Mouse (Mus musculus): Measurements from ENCODE around the gene Emc3. TPM values are rescaled to one million over a fixed set of nuclear protein-coding genes. Genes with fewer than 3 reads are reported as not detected.

Gene Emc3
- polyA plus RNA-seq, 1 experiment from 2014 or later = 43.0 TPM

DNA sequence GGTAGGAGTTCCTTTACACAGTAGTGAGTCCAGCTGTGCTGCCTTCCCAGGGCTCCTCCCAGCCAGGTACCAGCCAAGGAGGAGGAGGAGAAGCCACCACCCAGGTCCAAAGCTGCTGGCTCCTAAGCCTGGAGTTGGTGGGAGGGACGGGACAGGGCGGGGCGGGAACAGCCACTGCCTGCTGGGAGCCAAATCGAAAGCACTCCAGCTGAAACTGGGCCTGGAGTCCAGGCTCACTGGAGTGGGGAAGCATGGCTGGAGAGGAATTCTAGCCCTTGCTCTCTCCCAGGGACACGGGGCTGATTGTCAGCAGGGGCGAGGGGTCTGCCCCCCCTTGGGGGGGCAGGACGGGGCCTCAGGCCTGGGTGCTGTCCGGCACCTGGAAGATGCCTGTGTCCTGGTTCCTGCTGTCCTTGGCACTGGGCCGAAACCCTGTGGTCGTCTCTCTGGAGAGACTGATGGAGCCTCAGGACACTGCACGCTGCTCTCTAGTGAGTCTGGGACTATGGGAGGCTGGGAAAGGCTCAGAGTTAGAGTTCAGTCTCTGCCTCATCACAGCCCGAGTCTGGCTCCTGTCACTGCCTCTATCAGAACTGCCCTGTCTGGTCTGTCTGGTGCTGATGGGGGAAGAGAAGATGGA lies 60.0 kb downstream of the Emc3 start, which contains the start of gene Il17rc:
TSS of gene Il17rc (plus strand) at position 131 of the 640 bp plus-strand sequence.
- peak; percentile 73 for ATAC-seq
- Histone ChIP-seq H3K9me3 (ENCODE audit: low read length) (no peaks in the 10 kb centered on the region), H3K4me1 (ENCODE audit: insufficient read depth) (peaks cover 15% of the 10 kb centered on the region), H3K36me3 (replicated peaks; ENCODE audit: insufficient read depth, low read length) (no peaks in the 10 kb centered on the region), H3K4me3 (ENCODE audit: low read depth, low read length) (peak within 1 kb of the TSS; percentile 28), H3K27me3 (ENCODE audit: insufficient read depth, low read length) (0 out of 2 replicates have a peak, but pooled peaks cover 6% of the 10 kb centered on the region), H3K27ac (ENCODE audit: low read depth) (peak within 1 kb of the TSS; percentile 71; the same call in 1 of the 2 replicates), H3K9ac (replicated peaks) (peak within 1 kb of the TSS; percentile 57; the same call in 1 of the 2 replicates), H3K4me2 (ENCODE audit: low read depth, low read length) (peak within 1 kb of the TSS; percentile 67)
- DNase-seq = peak; percentile 65
- WGBS (ENCODE audit: insufficient replicate concordance) = 46% methylated on average over 12 of the region's 12 CpGs
- TF ChIP-seq CTCF (IDR thresholded peaks at IDR 0.05; ENCODE audit: low read depth) = no peak
- TF ChIP-seq EP300 (IDR thresholded peaks at IDR 0.05; ENCODE audit: low read depth) = no peak

DNA sequence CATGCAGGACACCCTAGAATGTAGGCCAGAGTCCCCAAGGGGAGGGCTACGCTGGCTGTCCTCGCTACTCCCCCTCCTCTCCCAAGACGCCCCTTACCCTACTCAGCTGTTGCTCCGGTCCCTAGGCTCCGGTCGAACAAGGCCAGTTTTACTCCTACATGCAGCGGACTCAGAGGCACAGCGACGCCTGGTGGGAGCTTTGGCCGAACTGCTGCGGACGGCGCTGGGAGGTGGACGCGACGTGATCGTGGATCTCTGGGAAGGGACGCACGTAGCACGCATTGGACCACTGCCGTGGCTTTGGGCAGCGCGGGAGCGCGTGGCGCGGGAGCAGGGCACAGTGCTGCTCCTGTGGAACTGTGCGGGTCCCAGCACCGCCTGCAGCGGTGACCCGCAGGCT lies 62.0 kb downstream of the Emc3 start:
- Histone ChIP-seq H3K4me1 (ENCODE audit: insufficient read depth) (peaks cover 15% of the 10 kb centered on the region), H3K4me2 (ENCODE audit: low read depth, low read length) (peak overlapping the region; percentile 84), H3K9ac (replicated peaks) (peak overlapping the region; percentile 50; the same call in 1 of the 2 replicates), H3K36me3 (replicated peaks; ENCODE audit: insufficient read depth, low read length) (no peaks in the 10 kb centered on the region), H3K27me3 (ENCODE audit: insufficient read depth, low read length) (0 out of 2 replicates have a peak, but pooled peaks cover 6% of the 10 kb centered on the region), H3K4me3 (ENCODE audit: low read depth, low read length) (peak overlapping the region; percentile 40), H3K9me3 (ENCODE audit: low read length) (no peaks in the 10 kb centered on the region), H3K27ac (ENCODE audit: low read depth) (no peak overlapping the region)
- DNase-seq = peak; percentile 82
- WGBS (ENCODE audit: insufficient replicate concordance) = 2% methylated on average over 31 of the region's 31 CpGs
- peak; percentile 78 for ATAC-seq
- TF ChIP-seq EP300 (IDR thresholded peaks at IDR 0.05; ENCODE audit: low read depth) (no peak), CTCF (IDR thresholded peaks at IDR 0.05; ENCODE audit: low read depth) (peak; percentile 88)

DNA sequence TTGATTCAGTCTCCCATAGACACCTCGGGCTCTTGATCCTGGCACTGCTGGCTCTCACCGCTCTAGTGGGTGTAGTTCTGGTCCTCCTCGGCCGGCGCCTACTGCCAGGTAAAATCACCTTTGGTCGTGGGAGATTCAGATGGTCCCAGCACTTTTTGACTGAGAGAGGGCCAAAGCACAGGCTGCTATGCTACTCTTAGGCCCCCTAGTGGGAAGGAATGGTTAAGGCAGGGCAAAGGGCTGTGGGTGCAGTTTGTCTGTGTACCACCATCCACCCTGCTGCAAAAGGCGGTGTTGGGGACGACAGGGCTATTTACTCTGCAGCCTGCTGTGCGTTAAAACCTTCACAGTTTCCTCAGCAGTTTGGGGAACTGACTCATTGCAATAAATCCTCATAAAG lies 62.4 kb downstream of the Emc3 start:
- H3K36me3 ChIP-seq (replicated peaks; ENCODE audit: insufficient read depth, low read length) = no peaks in the 10 kb centered on the region
- peak overlapping the region; percentile 38; the same call in 1 of the 2 replicates for H3K9ac ChIP-seq (replicated peaks)
- H3K9me3 ChIP-seq (ENCODE audit: low read length) = no peaks in the 10 kb centered on the region
- TF ChIP-seq CTCF (IDR thresholded peaks at IDR 0.05; ENCODE audit: low read depth) (peak; percentile 79), EP300 (IDR thresholded peaks at IDR 0.05; ENCODE audit: low read depth) (no peak)
- peaks cover 15% of the 10 kb centered on the region for H3K4me1 ChIP-seq (ENCODE audit: insufficient read depth)
- DNase-seq (peak; percentile 73), ATAC-seq (peak; percentile 79)
- 0 out of 2 replicates have a peak, but pooled peaks cover 6% of the 10 kb centered on the region for H3K27me3 ChIP-seq (ENCODE audit: insufficient read depth, low read length)
- no peak overlapping the region for H3K27ac ChIP-seq (ENCODE audit: low read depth)
- WGBS (ENCODE audit: insufficient replicate concordance) = 12% methylated on average over 9 of the region's 9 CpGs
- H3K4me3 ChIP-seq (ENCODE audit: low read depth, low read length) = peak overlapping the region; percentile 40
- peak overlapping the region; percentile 84 for H3K4me2 ChIP-seq (ENCODE audit: low read depth, low read length)

DNA sequence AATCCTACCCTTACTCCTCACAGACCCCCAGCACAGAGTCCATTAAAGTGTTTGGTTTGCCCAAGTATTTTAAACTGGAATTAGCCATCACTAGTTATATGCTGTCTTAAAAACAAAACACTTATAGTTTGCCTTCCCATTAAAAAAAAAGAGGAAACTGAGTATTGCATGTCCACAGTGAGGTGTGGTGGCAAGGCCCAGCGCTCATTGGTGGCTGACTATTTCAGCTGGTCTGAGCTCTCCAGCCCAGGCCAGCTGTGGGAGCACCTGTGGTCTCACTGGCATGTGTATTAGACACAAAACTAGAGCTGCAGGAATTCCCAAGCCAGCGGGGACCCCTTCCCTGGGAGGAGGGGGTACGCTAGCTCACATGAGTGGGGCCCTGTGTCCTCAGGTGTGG lies 62.9 kb downstream of the Emc3 start:
- Histone ChIP-seq H3K36me3 (replicated peaks; ENCODE audit: insufficient read depth, low read length) (no peaks in the 10 kb centered on the region), H3K4me3 (ENCODE audit: low read depth, low read length) (no peak overlapping the region), H3K27me3 (ENCODE audit: insufficient read depth, low read length) (0 out of 2 replicates have a peak, but pooled peaks cover 6% of the 10 kb centered on the region), H3K27ac (ENCODE audit: low read depth) (no peak overlapping the region), H3K4me1 (ENCODE audit: insufficient read depth) (peaks cover 15% of the 10 kb centered on the region), H3K9ac (replicated peaks) (no peak overlapping the region), H3K9me3 (ENCODE audit: low read length) (no peaks in the 10 kb centered on the region), H3K4me2 (ENCODE audit: low read depth, low read length) (no peak overlapping the region)
- WGBS (ENCODE audit: insufficient replicate concordance) = 58% methylated on average over 3 of the region's 3 CpGs
- no peak for TF ChIP-seq EP300 (IDR thresholded peaks at IDR 0.05; ENCODE audit: low read depth)
- no peak for TF ChIP-seq CTCF (IDR thresholded peaks at IDR 0.05; ENCODE audit: low read depth)
- ATAC-seq = no peak
- no peak for DNase-seq

DNA sequence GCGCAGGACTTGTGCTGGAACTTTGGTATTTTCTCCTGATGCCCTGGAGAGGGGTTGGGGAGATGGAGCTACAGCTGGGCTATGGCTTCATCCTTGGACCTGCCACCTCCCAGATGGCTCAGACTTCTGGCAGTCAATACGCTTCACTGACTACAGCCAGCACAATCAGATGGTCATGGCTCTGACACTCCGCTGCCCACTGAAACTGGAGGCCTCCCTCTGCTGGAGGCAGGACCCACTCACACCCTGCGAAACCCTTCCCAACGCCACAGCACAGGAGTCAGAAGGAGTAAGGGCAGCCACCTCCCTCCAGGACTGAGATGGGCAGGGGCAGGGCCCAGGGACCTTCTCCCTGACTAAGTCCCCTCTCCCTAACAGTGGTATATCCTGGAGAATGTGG lies 65.8 kb downstream of the Emc3 start:
- DNase-seq = no peak
- 61% methylated on average over 5 of the region's 5 CpGs for whole genome bisulfite sequencing (ENCODE audit: insufficient replicate concordance)
- no peak overlapping the region for H3K27ac ChIP-seq (ENCODE audit: low read depth)
- H3K27me3 ChIP-seq (ENCODE audit: insufficient read depth, low read length) = 0 out of 2 replicates have a peak, but pooled peaks cover 3% of the 10 kb centered on the region
- TF ChIP-seq CTCF (IDR thresholded peaks at IDR 0.05; ENCODE audit: low read depth) (peak; percentile 42), EP300 (IDR thresholded peaks at IDR 0.05; ENCODE audit: low read depth) (no peak)
- no peaks in the 10 kb centered on the region for H3K36me3 ChIP-seq (replicated peaks; ENCODE audit: insufficient read depth, low read length)
- no peaks in the 10 kb centered on the region for H3K9me3 ChIP-seq (ENCODE audit: low read length)
- no peak overlapping the region for H3K9ac ChIP-seq (replicated peaks)
- no peak overlapping the region for H3K4me2 ChIP-seq (ENCODE audit: low read depth, low read length)
- H3K4me3 ChIP-seq (ENCODE audit: low read depth, low read length) = no peak overlapping the region
- ATAC-seq = no peak
- H3K4me1 ChIP-seq (ENCODE audit: insufficient read depth) = peaks cover 9% of the 10 kb centered on the region; the same call in 1 of the 2 replicates

Small RNAs within 50 kb of the gene (microRNA-seq; reads per million reads assigned to microRNA genes)
- not detected for gene Gm23365

Other genes with a start within 250 kb of the Emc3 start
- gene Cpne9, start 249.3 kb downstream of the Emc3 start, polyA plus RNA-seq (2015; fragmentation: Nextera tagmentation; extraction: Ambion mirVana) = 0.02 and 0.04 TPM in 2 replicates
- 4.1 and 4.8 TPM in 2 replicates for gene Brpf1, start 224.5 kb downstream of the Emc3 start, polyA plus RNA-seq (2015; fragmentation: Nextera tagmentation; extraction: Ambion mirVana)
- gene Ogg1, start 204.7 kb downstream of the Emc3 start, polyA plus RNA-seq (2015; fragmentation: Nextera tagmentation; extraction: Ambion mirVana) = 3.8 and 4.2 TPM in 2 replicates
- 17.9 and 18.1 TPM in 2 replicates for gene Camk1, start 187.7 kb downstream of the Emc3 start, polyA plus RNA-seq (2015; fragmentation: Nextera tagmentation; extraction: Ambion mirVana)
- 11.1 and 11.9 TPM in 2 replicates for gene Tada3, start 153.8 kb downstream of the Emc3 start, polyA plus RNA-seq (2015; fragmentation: Nextera tagmentation; extraction: Ambion mirVana)
- 188 and 198 TPM in 2 replicates for gene Arpc4, start 153.5 kb downstream of the Emc3 start, polyA plus RNA-seq (2015; fragmentation: Nextera tagmentation; extraction: Ambion mirVana)
- 0.38 and 0.83 TPM in 2 replicates for gene Ttll3, start 142.4 kb downstream of the Emc3 start, polyA plus RNA-seq (2015; fragmentation: Nextera tagmentation; extraction: Ambion mirVana)
- gene Rpusd3, start 112.3 kb downstream of the Emc3 start, polyA plus RNA-seq (2015; fragmentation: Nextera tagmentation; extraction: Ambion mirVana) = 17.1 and 20.5 TPM in 2 replicates
- gene Cidec, start 95.9 kb downstream of the Emc3 start, polyA plus RNA-seq (2015; fragmentation: Nextera tagmentation; extraction: Ambion mirVana) = 5.9 and 8.2 TPM in 2 replicates
- 49.2 and 49.9 TPM in 2 replicates for gene Jagn1, start 89.1 kb downstream of the Emc3 start, polyA plus RNA-seq (2015; fragmentation: Nextera tagmentation; extraction: Ambion mirVana)
- 0.26 and 0.49 TPM in 2 replicates for gene Il17re, start 73.2 kb downstream of the Emc3 start, polyA plus RNA-seq (2015; fragmentation: Nextera tagmentation; extraction: Ambion mirVana)
- gene Il17rc, start 60.2 kb downstream of the Emc3 start, polyA plus RNA-seq (2015; fragmentation: Nextera tagmentation; extraction: Ambion mirVana) = 12.9 and 13.1 TPM in 2 replicates
- gene Creld1, start 48.4 kb downstream of the Emc3 start, polyA plus RNA-seq (2015; fragmentation: Nextera tagmentation; extraction: Ambion mirVana) = 13.8 and 14.0 TPM in 2 replicates
- 0.13 and 0.14 TPM in 2 replicates for gene Prrt3, start 29.7 kb downstream of the Emc3 start, polyA plus RNA-seq (2015; fragmentation: Nextera tagmentation; extraction: Ambion mirVana)
- 3.1 and 4.5 TPM in 2 replicates for gene Fancd2, start within 50 bp of the Emc3 start, polyA plus RNA-seq (2015; fragmentation: Nextera tagmentation; extraction: Ambion mirVana)
- 0.12 and 0.14 TPM in 2 replicates for gene Fancd2os, start 69.1 kb upstream of the Emc3 start, polyA plus RNA-seq (2015; fragmentation: Nextera tagmentation; extraction: Ambion mirVana)
- gene Brk1, start 73.1 kb upstream of the Emc3 start, polyA plus RNA-seq (2015; fragmentation: Nextera tagmentation; extraction: Ambion mirVana) = 88.5 and 88.9 TPM in 2 replicates
- 10.0 and 12.9 TPM in 2 replicates for gene Vhl, start 92.3 kb upstream of the Emc3 start, polyA plus RNA-seq (2015; fragmentation: Nextera tagmentation; extraction: Ambion mirVana)
- gene Irak2, start 106.8 kb upstream of the Emc3 start, polyA plus RNA-seq (2015; fragmentation: Nextera tagmentation; extraction: Ambion mirVana) = 9.2 and 10.8 TPM in 2 replicates
- 0.62 and 0.83 TPM in 2 replicates for gene Tatdn2, start 165.4 kb upstream of the Emc3 start, polyA plus RNA-seq (2015; fragmentation: Nextera tagmentation; extraction: Ambion mirVana)
- 0.70 TPM in 1 of 2 replicates, not detected in the other for gene Ghrl, start 188.2 kb upstream of the Emc3 start, polyA plus RNA-seq (2015; fragmentation: Nextera tagmentation; extraction: Ambion mirVana)
- gene Sec13, start 209.1 kb upstream of the Emc3 start, polyA plus RNA-seq (2015; fragmentation: Nextera tagmentation; extraction: Ambion mirVana) = 102 and 110 TPM in 2 replicates